Comparison of ENCODE assay signal across 13 mouse cellular contexts in genomic region chr16:93141967-93142366, GRCm38 (mm10).
DNase-seq lines count a peak whose midpoint lies in the region; ATAC-seq lines count a peak whose summit lies in the region.
"Had no signal": no experiment of that assay in that cellular context is flagged by ENCODE, and none has a peak within 500 bp of the region (broad histone marks: within the 10 kb centered on the region; RNA-seq: fewer than 3 reads in every experiment).

No protein-coding gene starts in this region.

- no peaks in the 10 kb centered on the region for H3K9me3 ChIP-seq in forebrain, embryonic 16.5 days (ENCODE audit: control insufficient read depth, low read length)
- no peaks in the 10 kb centered on the region for H3K9me3 ChIP-seq in forebrain, embryonic 10.5 days
- H3K9me3 ChIP-seq in megakaryocyte, embryonic 14.5 days: peaks cover 4% of the 10 kb centered on the region; the same call in 1 of the 2 replicates
- H3K9me3 ChIP-seq: hindbrain, embryonic 10.5 days had no signal

- peaks cover 5% of the 10 kb centered on the region; the same call in 1 of the 2 replicates for H3K4me1 ChIP-seq in forebrain, embryonic 16.5 days (replicated peaks; ENCODE audit: control insufficient read depth, insufficient read depth, low read length)
- peaks cover 17% of the 10 kb centered on the region for H3K4me1 ChIP-seq in forebrain, embryonic 10.5 days
- peaks cover 30% of the 10 kb centered on the region for H3K4me1 ChIP-seq in megakaryocyte, embryonic 14.5 days
- H3K4me1 ChIP-seq: hindbrain, embryonic 10.5 days had no signal

- 44% methylated on average over 6 of the region's 6 CpGs for WGBS in forebrain, embryonic 16.5 days
- WGBS in forebrain, embryonic 10.5 days: 90% methylated on average over 6 of the region's 6 CpGs

- H3K27ac ChIP-seq in forebrain, embryonic 16.5 days (ENCODE audit: low read length): no peak overlapping the region
- no peak overlapping the region for H3K27ac ChIP-seq in forebrain, embryonic 10.5 days
- H3K27ac ChIP-seq: hindbrain, embryonic 10.5 days had no signal

- no peak overlapping the region for H3K4me2 ChIP-seq in forebrain, embryonic 16.5 days (ENCODE audit: low read length)

- no peak overlapping the region for H3K4me3 ChIP-seq in forebrain, embryonic 16.5 days (replicated peaks; ENCODE audit: low read length)
- no peak overlapping the region for H3K4me3 ChIP-seq in forebrain, embryonic 10.5 days
- H3K4me3 ChIP-seq in megakaryocyte, embryonic 14.5 days (replicated peaks): peak overlapping the region; percentile 2
- H3K4me3 ChIP-seq: hindbrain, embryonic 10.5 days had no signal

- H3K27me3 ChIP-seq in forebrain, embryonic 16.5 days (replicated peaks; ENCODE audit: control insufficient read depth, insufficient read depth, low read length): no peaks in the 10 kb centered on the region
- H3K27me3 ChIP-seq in forebrain, embryonic 10.5 days (ENCODE audit: poor library complexity, severe bottlenecking): no peaks in the 10 kb centered on the region; the same call in 1 of the 2 replicates
- H3K27me3 ChIP-seq in megakaryocyte, embryonic 14.5 days (replicated peaks): peaks cover 22% of the 10 kb centered on the region

- no peak overlapping the region for H3K9ac ChIP-seq in forebrain, embryonic 16.5 days (replicated peaks; ENCODE audit: low read depth, low read length)

- ATAC-seq in forebrain, embryonic 16.5 days: peak; percentile 47; the same call in 1 of the 2 replicates
- no peak for ATAC-seq in megakaryocyte, adult 5-6 weeks (ENCODE audit: poor library complexity, severe bottlenecking)
- ATAC-seq: activated CD4-positive, CD25-positive, alpha-beta regulatory T cell, adult 4 months had no signal

- no peaks in the 10 kb centered on the region for H3K36me3 ChIP-seq in forebrain, embryonic 16.5 days (ENCODE audit: control insufficient read depth, insufficient read depth)
- H3K36me3 ChIP-seq in forebrain, embryonic 10.5 days (replicated peaks): no peaks in the 10 kb centered on the region
- H3K36me3 ChIP-seq in megakaryocyte, embryonic 14.5 days (replicated peaks; ENCODE audit: low read length): no peaks in the 10 kb centered on the region
- H3K36me3 ChIP-seq: hindbrain, embryonic 10.5 days had no signal

- no peak for DNase-seq in forebrain, embryonic 10.5 days (ENCODE audit: extremely low spot score, low spot score)
- DNase-seq in left cerebral cortex, adult 9 months (ENCODE audit: low spot score in 2 of 2): peak; percentile 7 to 38
- peak; percentile 17 for DNase-seq in right cerebral cortex, postnatal 4 days
- DNase-seq in cerebellum, adult 18-20 months: no peak
- DNase-seq in thymus, postnatal 0 days (ENCODE audit: low spot score): no peak
- DNase-seq: kidney, adult 18-20 months; liver; thymus, postnatal 36 days had no signal

Comparison
In these comparisons a context has a peak if more than half of its experiments do, and no peak if none do; other contexts are left out.
1. DNase-seq: peak in left cerebral cortex, adult 9 months (2 of 2) and right cerebral cortex, postnatal 4 days (single experiment); none in forebrain, embryonic 10.5 days (single experiment), cerebellum, adult 18-20 months (0 of 2) and thymus, postnatal 0 days (single experiment).